Mouse (Mus musculus): ENCODE results near the gene Erbin. TPM values are rescaled to one million over a fixed set of nuclear protein-coding genes. Genes with fewer than 3 reads are reported as not detected.

The Erbin gene
- polyA plus RNA-seq, 1 experiment from 2014 or later, result 19.5 TPM

DNA sequence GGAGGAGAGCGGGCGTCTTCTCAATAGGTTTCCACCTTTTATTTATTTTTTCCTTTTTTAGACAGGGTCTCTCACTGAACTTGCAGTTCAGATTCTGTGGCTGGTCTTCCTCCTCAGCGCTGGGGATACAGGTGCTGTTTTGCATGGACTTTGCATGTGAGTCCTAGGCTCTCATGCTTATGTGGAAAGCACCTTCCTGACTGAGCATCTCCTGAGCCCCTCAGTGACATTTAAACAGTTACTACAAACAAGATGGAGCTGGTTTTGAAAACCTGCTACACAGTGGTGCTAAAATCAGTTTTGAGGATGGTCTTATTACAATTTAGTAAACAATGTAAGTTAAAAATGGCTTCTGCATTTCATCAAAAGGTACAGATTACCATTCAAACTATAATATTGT, 102.4 kb downstream of the Erbin start:
- WGBS (ENCODE audit: insufficient replicate concordance), result 84% methylated on average over 3 of the region's 3 CpGs
- Histone ChIP-seq H3K9ac (ENCODE audit: low read depth, low read length) (no peak overlapping the region), H3K9me3 (replicated peaks; ENCODE audit: control insufficient read depth, low read length) (no peaks in the 10 kb centered on the region), H3K36me3 (ENCODE audit: control insufficient read depth, insufficient read depth, low read length) (0 out of 2 replicates have a peak, but pooled peaks cover 3% of the 10 kb centered on the region), H3K27ac (ENCODE audit: low read depth, low read length) (no peak overlapping the region), H3K27me3 (ENCODE audit: control insufficient read depth, insufficient read depth, low read length) (no peaks in the 10 kb centered on the region), H3K4me1 (ENCODE audit: control insufficient read depth, insufficient read depth, low read length) (peaks cover 4% of the 10 kb centered on the region), H3K4me3 (ENCODE audit: low read depth, low read length) (no peak overlapping the region), H3K4me2 (no peak overlapping the region)
- ATAC-seq (replicated peaks; ENCODE audit: insufficient number of reproducible peaks, low FRiP score, low TSS enrichment), result no peak

DNA sequence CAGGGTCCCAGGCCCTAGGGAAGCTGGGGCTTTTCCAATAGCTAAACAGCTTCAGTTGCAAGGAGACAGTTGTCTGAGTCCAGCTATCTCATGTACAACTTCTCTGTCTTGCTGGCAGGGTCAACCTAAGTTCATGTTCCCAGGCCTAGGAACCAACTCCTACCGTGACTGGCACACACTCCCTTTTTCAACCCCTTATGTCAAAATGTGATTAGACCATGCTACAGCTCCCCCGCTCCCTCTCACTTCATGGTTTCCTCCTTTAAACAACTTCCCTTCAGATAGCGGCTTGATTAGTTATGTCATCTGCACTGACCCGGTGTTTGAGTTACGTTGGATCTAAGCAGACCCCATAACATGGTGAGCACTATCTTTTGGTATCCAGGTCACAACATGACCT, 112.8 kb downstream of the Erbin start:
- H3K9me3 ChIP-seq (replicated peaks; ENCODE audit: control insufficient read depth, low read length), result no peaks in the 10 kb centered on the region

DNA sequence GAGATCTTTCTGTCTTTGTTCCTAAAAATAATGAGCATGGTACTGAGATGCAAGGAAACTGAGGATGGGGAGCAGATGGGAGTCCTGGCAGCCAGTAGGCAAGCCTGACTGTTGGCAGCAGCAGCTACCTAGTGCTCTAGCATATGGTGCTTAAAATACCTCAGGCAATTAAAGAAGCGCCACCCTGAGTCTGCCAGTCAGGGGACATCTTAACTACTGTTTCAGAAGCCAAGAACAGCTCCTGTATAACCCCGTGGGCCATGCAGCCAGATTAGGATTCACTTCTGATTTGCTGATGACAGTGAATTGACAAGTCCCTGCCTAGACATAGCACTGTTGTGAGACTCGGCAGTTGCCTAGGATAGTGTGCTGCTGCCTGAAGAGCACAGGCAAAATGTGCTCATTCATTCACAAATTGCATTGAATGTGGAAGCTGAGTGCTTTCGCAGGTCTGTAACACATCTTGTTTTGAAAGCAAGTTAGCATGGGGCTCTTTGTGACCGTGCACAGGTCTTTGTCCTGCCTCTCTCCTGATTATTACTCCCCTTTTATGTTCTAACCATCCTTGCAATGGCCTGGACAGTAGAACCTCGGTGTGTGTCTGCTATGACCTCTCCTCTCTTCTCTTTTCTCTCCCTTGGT, 114.0 kb downstream of the Erbin start:
- Histone ChIP-seq H3K4me3 (ENCODE audit: low read depth, low read length) (no peak overlapping the region), H3K4me1 (ENCODE audit: control insufficient read depth, insufficient read depth, low read length) (peaks cover 8% of the 10 kb centered on the region), H3K36me3 (ENCODE audit: control insufficient read depth, insufficient read depth, low read length) (no peaks in the 10 kb centered on the region), H3K4me2 (no peak overlapping the region), H3K27me3 (ENCODE audit: control insufficient read depth, insufficient read depth, low read length) (no peaks in the 10 kb centered on the region), H3K27ac (ENCODE audit: low read depth, low read length) (peak overlapping the region; percentile 41; the same call in 1 of the 2 replicates), H3K9me3 (replicated peaks; ENCODE audit: control insufficient read depth, low read length) (no peaks in the 10 kb centered on the region), H3K9ac (ENCODE audit: low read depth, low read length) (no peak overlapping the region)
- no peak for ATAC-seq (replicated peaks; ENCODE audit: insufficient number of reproducible peaks, low FRiP score, low TSS enrichment)
- WGBS (ENCODE audit: insufficient replicate concordance), result 38% methylated on average over 6 of the region's 6 CpGs

More for the DNA sequence above, 112.8 kb downstream of the Erbin start:
- no peak overlapping the region for H3K4me2 ChIP-seq
- H3K4me3 ChIP-seq (ENCODE audit: low read depth, low read length), result no peak overlapping the region
- H3K4me1 ChIP-seq (ENCODE audit: control insufficient read depth, insufficient read depth, low read length), result peaks cover 8% of the 10 kb centered on the region
- no peak overlapping the region for H3K9ac ChIP-seq (ENCODE audit: low read depth, low read length)
- H3K27ac ChIP-seq (ENCODE audit: low read depth, low read length), result no peak overlapping the region
- H3K36me3 ChIP-seq (ENCODE audit: control insufficient read depth, insufficient read depth, low read length), result no peaks in the 10 kb centered on the region
- 0 out of 2 replicates have a peak, but pooled peaks have one; percentile 35 for ATAC-seq (replicated peaks; ENCODE audit: insufficient number of reproducible peaks, low FRiP score, low TSS enrichment)
- H3K27me3 ChIP-seq (ENCODE audit: control insufficient read depth, insufficient read depth, low read length), result no peaks in the 10 kb centered on the region
- 45% methylated on average over 5 of the region's 5 CpGs for WGBS (ENCODE audit: insufficient replicate concordance)

DNA sequence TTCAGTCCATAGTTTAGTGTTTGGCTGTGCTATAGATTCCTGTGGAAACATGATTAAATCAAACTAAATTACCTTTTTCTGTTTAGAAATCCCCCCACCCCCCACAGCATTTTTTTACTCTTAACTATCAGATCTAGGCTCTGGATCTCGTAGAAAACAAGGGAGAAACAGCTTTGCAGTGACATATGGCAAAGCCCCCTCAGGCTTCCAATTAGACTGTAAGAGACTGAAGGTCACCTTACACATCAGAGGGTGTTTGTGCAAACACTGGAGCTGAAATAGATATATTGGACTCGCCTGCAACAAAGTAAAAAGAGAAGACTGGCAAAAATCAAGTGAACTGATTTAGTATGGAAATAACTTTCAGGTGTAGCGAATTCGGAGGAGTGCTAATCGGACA, 116.6 kb downstream of the Erbin start:
- Histone ChIP-seq H3K4me2 (no peak overlapping the region), H3K4me3 (ENCODE audit: low read depth, low read length) (no peak overlapping the region), H3K27me3 (ENCODE audit: control insufficient read depth, insufficient read depth, low read length) (no peaks in the 10 kb centered on the region), H3K9me3 (replicated peaks; ENCODE audit: control insufficient read depth, low read length) (no peaks in the 10 kb centered on the region), H3K9ac (ENCODE audit: low read depth, low read length) (no peak overlapping the region), H3K4me1 (ENCODE audit: control insufficient read depth, insufficient read depth, low read length) (peaks cover 8% of the 10 kb centered on the region), H3K27ac (ENCODE audit: low read depth, low read length) (no peak overlapping the region), H3K36me3 (ENCODE audit: control insufficient read depth, insufficient read depth, low read length) (no peaks in the 10 kb centered on the region)
- ATAC-seq (replicated peaks; ENCODE audit: insufficient number of reproducible peaks, low FRiP score, low TSS enrichment), result no peak
- WGBS (ENCODE audit: insufficient replicate concordance), result 67% methylated on average over 5 of the region's 5 CpGs

DNA sequence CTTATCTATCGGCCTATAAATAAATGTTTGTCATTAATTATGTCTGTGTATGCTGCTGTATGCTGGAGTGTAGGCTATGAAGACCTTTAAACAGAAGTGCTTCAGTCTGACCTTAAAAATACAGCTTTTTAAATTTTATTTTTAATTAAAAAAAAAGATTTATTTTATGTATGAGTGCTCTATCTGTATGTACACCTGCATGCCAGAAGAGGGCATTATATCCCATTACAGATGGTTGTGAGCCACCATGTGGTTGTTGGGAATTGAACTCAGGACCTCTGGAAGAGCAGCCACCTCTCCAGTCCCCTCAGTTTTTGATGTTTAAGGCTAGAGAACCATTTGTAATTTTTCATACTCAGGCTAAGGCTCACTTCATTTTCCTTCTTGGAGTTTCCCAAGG, 119.3 kb downstream of the Erbin start:
- no peaks in the 10 kb centered on the region for H3K9me3 ChIP-seq (replicated peaks; ENCODE audit: control insufficient read depth, low read length)
- H3K36me3 ChIP-seq (ENCODE audit: control insufficient read depth, insufficient read depth, low read length), result no peaks in the 10 kb centered on the region
- no peak for ATAC-seq (replicated peaks; ENCODE audit: insufficient number of reproducible peaks, low FRiP score, low TSS enrichment)
- H3K4me3 ChIP-seq (ENCODE audit: low read depth, low read length), result no peak overlapping the region
- H3K4me2 ChIP-seq, result no peak overlapping the region
- no peaks in the 10 kb centered on the region for H3K4me1 ChIP-seq (ENCODE audit: control insufficient read depth, insufficient read depth, low read length)
- no peaks in the 10 kb centered on the region for H3K27me3 ChIP-seq (ENCODE audit: control insufficient read depth, insufficient read depth, low read length)
- H3K27ac ChIP-seq (ENCODE audit: low read depth, low read length), result no peak overlapping the region
- H3K9ac ChIP-seq (ENCODE audit: low read depth, low read length), result no peak overlapping the region
- WGBS (ENCODE audit: insufficient replicate concordance), result 81% methylated on average over 1 of the region's 1 CpGs

DNA sequence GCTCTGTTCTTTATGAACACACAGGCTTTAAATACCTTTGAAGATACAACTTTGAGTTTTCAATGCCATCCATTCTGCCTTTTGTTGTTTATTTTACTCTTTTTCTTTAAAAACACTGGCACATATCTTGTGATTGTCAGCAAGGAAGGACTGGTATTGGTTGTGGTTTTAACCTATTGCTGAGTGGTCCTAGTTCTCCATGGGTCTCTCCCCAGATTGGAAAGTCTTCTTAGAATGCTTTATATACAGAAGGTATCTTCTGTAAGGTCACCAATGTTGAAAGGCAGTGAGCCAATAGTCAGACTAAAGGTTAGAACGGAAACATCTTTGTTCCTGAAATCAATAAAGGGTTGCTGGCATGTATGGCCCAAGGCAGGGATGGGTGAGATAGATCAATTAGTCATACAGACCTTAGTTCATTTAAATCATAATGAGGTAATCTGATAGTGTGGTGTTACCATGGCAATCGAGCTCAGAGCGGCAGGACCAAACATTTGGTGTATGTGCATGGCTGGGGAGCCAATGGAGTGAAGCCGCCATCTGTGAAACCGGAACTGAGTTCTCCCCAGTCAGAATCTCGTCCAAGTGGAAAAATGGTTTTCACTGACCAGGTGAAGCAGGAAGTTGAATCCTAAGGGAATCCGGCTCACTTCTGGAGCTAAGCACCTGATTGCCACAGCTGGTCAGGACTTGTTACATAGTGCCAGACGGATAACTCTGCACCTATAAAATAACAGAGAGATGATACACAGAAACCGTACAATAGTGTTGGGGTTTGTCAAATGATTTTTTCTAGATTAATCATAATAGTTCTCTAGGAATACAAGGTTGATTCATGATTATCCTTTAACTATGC, 125.4 kb downstream of the Erbin start:
- Histone ChIP-seq H3K27me3 (ENCODE audit: control insufficient read depth, insufficient read depth, low read length) (no peaks in the 10 kb centered on the region), H3K9me3 (replicated peaks; ENCODE audit: control insufficient read depth, low read length) (no peaks in the 10 kb centered on the region), H3K9ac (ENCODE audit: low read depth, low read length) (no peak overlapping the region), H3K27ac (ENCODE audit: low read depth, low read length) (no peak overlapping the region), H3K4me3 (ENCODE audit: low read depth, low read length) (no peak overlapping the region), H3K4me2 (no peak overlapping the region), H3K36me3 (ENCODE audit: control insufficient read depth, insufficient read depth, low read length) (no peaks in the 10 kb centered on the region), H3K4me1 (ENCODE audit: control insufficient read depth, insufficient read depth, low read length) (no peaks in the 10 kb centered on the region)
- ATAC-seq (replicated peaks; ENCODE audit: insufficient number of reproducible peaks, low FRiP score, low TSS enrichment), result no peak
- WGBS (ENCODE audit: insufficient replicate concordance), result 78% methylated on average over 9 of the region's 9 CpGs

DNA sequence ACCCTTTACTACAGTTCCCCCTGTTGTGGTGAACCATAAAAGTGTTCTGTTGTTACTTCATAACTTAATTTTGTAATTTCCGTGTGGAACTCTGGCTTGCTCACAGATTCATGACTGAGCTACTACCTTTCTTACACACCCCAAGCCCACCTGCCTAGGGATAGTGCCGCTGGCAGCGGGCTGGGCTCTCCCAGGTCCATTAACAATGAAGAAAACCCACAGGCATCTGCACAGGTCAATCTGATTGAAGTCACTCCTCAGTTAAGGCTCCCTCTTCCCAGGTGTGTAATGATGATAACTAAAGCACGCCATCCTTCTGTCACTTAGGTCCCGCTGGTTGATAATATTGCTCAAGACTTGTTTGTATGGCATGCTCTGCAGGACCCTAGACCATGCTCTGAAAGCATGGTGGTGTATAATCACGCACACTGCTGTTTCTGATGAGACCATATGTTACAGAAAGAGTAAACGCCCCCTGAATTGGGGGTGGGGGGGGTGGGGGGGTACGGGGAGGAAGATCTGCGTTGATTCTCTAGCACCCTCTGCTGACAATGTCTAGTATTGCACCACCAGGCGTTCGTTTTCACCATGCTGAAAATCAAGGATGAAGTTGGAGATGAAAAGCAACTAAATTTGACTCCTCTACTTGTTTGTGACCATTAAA, 140.3 kb downstream of the Erbin start:
- H3K4me2 ChIP-seq, result no peak overlapping the region
- H3K4me1 ChIP-seq (ENCODE audit: control insufficient read depth, insufficient read depth, low read length), result no peaks in the 10 kb centered on the region

DNA sequence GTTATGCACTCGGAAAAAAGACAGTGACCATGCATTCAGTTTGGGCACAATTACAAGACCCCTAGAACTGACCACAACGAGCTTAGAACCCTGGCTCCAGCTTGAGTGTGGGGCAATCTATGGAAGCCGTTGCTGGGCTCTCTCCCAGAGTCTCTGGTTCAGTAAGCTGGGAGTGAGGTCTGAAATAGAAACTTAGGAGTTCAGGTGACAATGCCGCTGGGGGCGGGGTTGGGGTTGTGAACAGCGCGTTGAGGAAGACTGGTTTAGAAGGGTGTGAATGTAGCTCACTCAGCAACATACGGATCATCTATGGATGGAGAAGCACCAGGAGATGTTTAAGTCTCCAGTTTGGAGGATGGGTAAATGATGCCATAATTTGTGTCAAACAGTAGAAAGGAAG, 143.2 kb downstream of the Erbin start:
- Histone ChIP-seq H3K27me3 (ENCODE audit: control insufficient read depth, insufficient read depth, low read length) (no peaks in the 10 kb centered on the region), H3K27ac (ENCODE audit: low read depth, low read length) (no peak overlapping the region), H3K4me3 (ENCODE audit: low read depth, low read length) (no peak overlapping the region), H3K9ac (ENCODE audit: low read depth, low read length) (no peak overlapping the region), H3K4me2 (no peak overlapping the region), H3K4me1 (ENCODE audit: control insufficient read depth, insufficient read depth, low read length) (peaks cover 9% of the 10 kb centered on the region; the same call in 1 of the 2 replicates), H3K36me3 (ENCODE audit: control insufficient read depth, insufficient read depth, low read length) (no peaks in the 10 kb centered on the region), H3K9me3 (replicated peaks; ENCODE audit: control insufficient read depth, low read length) (no peaks in the 10 kb centered on the region)
- WGBS (ENCODE audit: insufficient replicate concordance), result 58% methylated on average over 8 of the region's 8 CpGs
- ATAC-seq (replicated peaks; ENCODE audit: insufficient number of reproducible peaks, low FRiP score, low TSS enrichment), result no peak

More for the DNA sequence above, 140.3 kb downstream of the Erbin start:
- Histone ChIP-seq H3K27ac (ENCODE audit: low read depth, low read length) (no peak overlapping the region), H3K4me3 (ENCODE audit: low read depth, low read length) (no peak overlapping the region), H3K9ac (ENCODE audit: low read depth, low read length) (no peak overlapping the region), H3K27me3 (ENCODE audit: control insufficient read depth, insufficient read depth, low read length) (no peaks in the 10 kb centered on the region), H3K36me3 (ENCODE audit: control insufficient read depth, insufficient read depth, low read length) (no peaks in the 10 kb centered on the region), H3K9me3 (replicated peaks; ENCODE audit: control insufficient read depth, low read length) (no peaks in the 10 kb centered on the region)
- 30% methylated on average over 11 of the region's 11 CpGs for whole genome bisulfite sequencing (ENCODE audit: insufficient replicate concordance)
- no peak for ATAC-seq (replicated peaks; ENCODE audit: insufficient number of reproducible peaks, low FRiP score, low TSS enrichment)
